Mouse (Mus musculus) heart, postnatal 0 days (tissue): ENCODE measurements around the gene Ankrd35.
A peak's percentile ranks its signal among the peaks of the same experiment; 100 is the strongest.

ENCODE experiments used
- CTCF ChIP-seq: IDR thresholded peaks from 2 replicates; pipeline ENCODE4 v1.5.1; 2016; ENCODE audit warnings: antibody characterized with exemption, control low read depth, low read depth
- EP300 ChIP-seq: IDR thresholded peaks from 2 replicates; pipeline ENCODE4 v1.6.1; 2016; ENCODE audit warnings: antibody characterized with exemption, low read depth

DNA sequence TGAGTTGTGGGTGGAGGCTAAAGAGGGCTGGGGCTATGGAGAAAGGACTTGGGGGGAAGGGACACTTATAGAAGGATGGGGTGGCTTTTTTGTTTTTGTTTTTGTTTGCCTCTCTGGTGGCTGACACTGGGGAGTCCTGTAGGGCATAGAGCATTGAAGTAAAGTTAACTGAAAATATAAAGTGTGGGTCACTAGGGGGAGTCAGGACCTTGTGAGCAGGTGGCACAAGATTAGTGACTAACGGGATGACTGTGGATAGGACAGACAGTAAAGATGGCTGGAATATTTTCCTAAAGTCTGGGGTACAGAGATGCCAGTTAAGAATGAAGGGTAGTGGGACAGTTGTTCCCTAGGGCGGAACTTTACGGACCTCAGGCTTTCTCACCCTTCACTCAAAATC is 20.4 kb downstream of the Ankrd35 start:
- TF ChIP-seq CTCF (peak; percentile 41), EP300 (no peak)
